Comparison of ENCODE assay signal across 22 mouse cellular contexts in genomic region chr9:34749161-34749560, GRCm38 (mm10).
DNase-seq lines count a peak whose midpoint lies in the region; ATAC-seq and TF ChIP-seq lines count a peak whose summit lies in the region.
"Had no signal": no experiment of that assay in that cellular context is flagged by ENCODE, and none has a peak within 500 bp of the region (broad histone marks: within the 10 kb centered on the region; RNA-seq: fewer than 3 reads in every experiment).

No protein-coding gene starts in this region.

- intact Hi-C loops in heart, postnatal 10 days (cut with DNase I), result loop anchor here (5.0 kb wide), 1 partner anchor 87 kb away; no protein-coding TSS in a partner anchor

- no peaks in the 10 kb centered on the region for H3K36me3 ChIP-seq in hindbrain, postnatal 0 days (ENCODE audit: insufficient read depth, low read length)
- H3K36me3 ChIP-seq: embryonic facial prominence, embryonic 10.5 days; forebrain, embryonic 12.5 days; hindbrain, embryonic 15.5 days; limb, embryonic 13.5 days; liver, embryonic 13.5 days; midbrain, embryonic 15.5 days; stomach, embryonic 15.5 days had no signal

- no peak overlapping the region for H3K9ac ChIP-seq in hindbrain, postnatal 0 days (replicated peaks; ENCODE audit: low read length)
- H3K9ac ChIP-seq: forebrain, embryonic 12.5 days; hindbrain, embryonic 15.5 days; limb, embryonic 13.5 days; liver, embryonic 13.5 days; lung, embryonic 14.5 days; midbrain, embryonic 15.5 days; stomach, embryonic 15.5 days had no signal

- WGBS in cerebellum, adult 2 months, result 9% methylated on average over 7 of the region's 7 CpGs
- WGBS in hindbrain, postnatal 0 days, result 75% methylated on average over 7 of the region's 7 CpGs

- TF ChIP-seq CTCF in cerebellum, adult 2 months (IDR thresholded peaks at IDR 0.05; ENCODE audit: borderline replicate concordance, insufficient read depth, low read depth, low read length), result no peak
- TF ChIP-seq CTCF in hindbrain, postnatal 0 days (IDR thresholded peaks at IDR 0.05; ENCODE audit: low read depth), result no peak

- no peak overlapping the region for H3K4me2 ChIP-seq in hindbrain, postnatal 0 days (ENCODE audit: low read depth, low read length)
- H3K4me2 ChIP-seq: forebrain, embryonic 12.5 days; hindbrain, embryonic 15.5 days; limb, embryonic 13.5 days; liver, embryonic 13.5 days; lung, embryonic 14.5 days; midbrain, embryonic 15.5 days; stomach, embryonic 15.5 days had no signal

- no peaks in the 10 kb centered on the region for H3K9me3 ChIP-seq in hindbrain, postnatal 0 days (ENCODE audit: low read length)
- H3K9me3 ChIP-seq: embryonic facial prominence, embryonic 10.5 days; forebrain, embryonic 12.5 days; hindbrain, embryonic 15.5 days; limb, embryonic 13.5 days; liver, embryonic 13.5 days; midbrain, embryonic 15.5 days; stomach, embryonic 15.5 days had no signal

- H3K4me1 ChIP-seq in cerebellum, adult 2 months (ENCODE audit: control insufficient read depth, insufficient read depth, low read length), result peaks cover 37% of the 10 kb centered on the region
- peaks cover 5% of the 10 kb centered on the region; the same call in 1 of the 2 replicates for H3K4me1 ChIP-seq in hindbrain, postnatal 0 days (ENCODE audit: insufficient read depth, low read length)
- H3K4me1 ChIP-seq: liver, embryonic 13.5 days; stomach, embryonic 15.5 days had no signal

- H3K27me3 ChIP-seq in cerebellum, adult 2 months (ENCODE audit: control insufficient read depth, insufficient read depth, low read length), result no peaks in the 10 kb centered on the region
- no peaks in the 10 kb centered on the region for H3K27me3 ChIP-seq in hindbrain, postnatal 0 days (ENCODE audit: insufficient read depth, low read length)
- H3K27me3 ChIP-seq: hindbrain, embryonic 15.5 days; liver, embryonic 13.5 days; midbrain, embryonic 15.5 days; stomach, embryonic 15.5 days had no signal

- no peak for ATAC-seq in hindbrain, postnatal 0 days
- ATAC-seq: intestine, embryonic 16.5 days; midbrain, embryonic 15.5 days had no signal

- TF ChIP-seq POLR2A in cerebellum, adult 2 months (IDR thresholded peaks at IDR 0.05; ENCODE audit: borderline replicate concordance, insufficient read depth, low read length), result no peak

- H3K27ac ChIP-seq in cerebellum, adult 2 months (ENCODE audit: insufficient read depth, low read length), result peak overlapping the region; percentile 51; the same call in 1 of the 2 replicates
- H3K27ac ChIP-seq in hindbrain, postnatal 0 days, result no peak overlapping the region
- H3K27ac ChIP-seq: embryonic facial prominence, embryonic 10.5 days; forebrain, embryonic 12.5 days; hindbrain, embryonic 15.5 days; limb, embryonic 13.5 days; liver, embryonic 13.5 days; midbrain, embryonic 15.5 days; stomach, embryonic 15.5 days had no signal

- peak; percentile 19 for DNase-seq in heart, adult 8-10 months (ENCODE audit: low spot score)
- no peak for DNase-seq in heart, adult 11 months
- DNase-seq in cerebellum, adult 2 months, result peak; percentile 79 to 94
- peak; percentile 67 to 77 for DNase-seq in cerebellum, postnatal 36 days
- peak; percentile 49 to 50 for DNase-seq in heart, postnatal 10 days
- no peak for DNase-seq in hindbrain, postnatal 0 days (ENCODE audit: low spot score)
- no peak for DNase-seq in adrenal gland, postnatal 4 days (ENCODE audit: low spot score in 2 of 2)
- no peak for DNase-seq in urinary bladder, postnatal 10 days (ENCODE audit: low spot score)
- DNase-seq: B cell, adult 2 months; gastrocnemius, postnatal 14 days; kidney, postnatal 36 days; liver, embryonic 13.5 days; lung, embryonic 14.5 days; lung, postnatal 36 days; thymus, adult 18-20 months had no signal

- H3K4me3 ChIP-seq in cerebellum, adult 2 months (replicated peaks; ENCODE audit: insufficient read depth, low read depth, low read length), result no peak overlapping the region
- no peak overlapping the region for H3K4me3 ChIP-seq in hindbrain, postnatal 0 days (ENCODE audit: low read length)
- H3K4me3 ChIP-seq: embryonic facial prominence, embryonic 10.5 days; forebrain, embryonic 12.5 days; hindbrain, embryonic 15.5 days; limb, embryonic 13.5 days; liver, embryonic 13.5 days; midbrain, embryonic 15.5 days; stomach, embryonic 15.5 days had no signal

Comparison
In these comparisons a context has a peak if more than half of its experiments do, and no peak if none do; other contexts are left out.
1. DNase-seq: peak in heart, adult 8-10 months (single experiment), cerebellum, adult 2 months (2 of 2), cerebellum, postnatal 36 days (2 of 2) and heart, postnatal 10 days (2 of 2); none in heart, adult 11 months (single experiment), hindbrain, postnatal 0 days (single experiment), adrenal gland, postnatal 4 days (0 of 2) and urinary bladder, postnatal 10 days (single experiment).